Mouse (Mus musculus) lung, adult 10 weeks (tissue): Measurements from ENCODE around the gene H2-M10.5. TPM values are rescaled to one million over a fixed set of nuclear protein-coding genes. Genes with fewer than 3 reads are reported as not detected.

Experiments used
- polyA plus RNA-seq: library from polyadenylated mRNA; stranded (reverse); fragments of 350-450 nt; fragmentation: Illumina TruSeq; extraction: RNeasy Lipid Tissue Mini Kit (QIAGEN cat#74804); gene quantifications from one replicate; pipeline ENCODE4 v1.2.3, GENCODE M21; 2014; ENCODE audit warnings: low read depth, low replicate concordance; ENCODE audit not compliant: insufficient read depth

H2-M10.5 gene
- polyA plus RNA-seq, result not detected

GRCm38 (mm10) chr17:36772610-36773009 lies at the start of gene H2-M10.5:
H2-M10.5 (plus strand) TSS chr17:36772910.

GRCm38 (mm10) chr17:36811871-36812270 lies 39.2 kb downstream of the H2-M10.5 start, which contains the start of gene H2-M10.6:
H2-M10.6 (plus strand) TSS chr17:36812171.

Other genes with a start within 250 kb of the H2-M10.5 start
- gene H2-M11, start 225.8 kb upstream of the H2-M10.5 start, polyA plus RNA-seq, result not detected
- 0.73 TPM for gene H2-M9, start 130.2 kb upstream of the H2-M10.5 start, polyA plus RNA-seq
- gene H2-M1, start 100.7 kb upstream of the H2-M10.5 start, polyA plus RNA-seq, result not detected
- gene H2-M10.6, start 39.3 kb downstream of the H2-M10.5 start, polyA plus RNA-seq, result not detected
- gene Trim26, start 64.2 kb downstream of the H2-M10.5 start, polyA plus RNA-seq, result 21.6 TPM
- 0.49 TPM for gene Trim15, start 94.3 kb downstream of the H2-M10.5 start, polyA plus RNA-seq
- 0.20 TPM for gene Trim10, start 96.7 kb downstream of the H2-M10.5 start, polyA plus RNA-seq
- 0.18 TPM for gene Trim40, start 117.2 kb downstream of the H2-M10.5 start, polyA plus RNA-seq
- gene Trim31, start 125.2 kb downstream of the H2-M10.5 start, polyA plus RNA-seq, result not detected
- 6.7 TPM for gene Rnf39, start 170.0 kb downstream of the H2-M10.5 start, polyA plus RNA-seq
- 112 TPM for gene Ppp1r11, start 178.8 kb downstream of the H2-M10.5 start, polyA plus RNA-seq
- gene Znrd1, start 185.6 kb downstream of the H2-M10.5 start, polyA plus RNA-seq, result 84.8 TPM
- 9.5 TPM for gene Znrd1as, start 185.7 kb downstream of the H2-M10.5 start, polyA plus RNA-seq
- gene 2410137M14Rik, start 208.3 kb downstream of the H2-M10.5 start, polyA plus RNA-seq, result not detected
- 0.42 TPM for gene H2-M5, start 216.6 kb downstream of the H2-M10.5 start, polyA plus RNA-seq
- 7.6 TPM for gene Zfp57, start 228.3 kb downstream of the H2-M10.5 start, polyA plus RNA-seq